Mouse (Mus musculus) lung, postnatal 14 days (tissue): ENCODE measurements at regions not wholly inside any gene's neighbourhood (a gene's known extent, or its start where the extent isn't known, plus 50 kb on each side); places are given as distances from the start of the nearest gene placed in this dataset.
"Not testable (repeated sequence)": the region's sequence is repeated elsewhere in the genome, so short reads cannot be mapped to it uniquely, and the experiment has no call there.

ENCODE experiments used
- DNase-seq: peaks from one replicate; pipeline ENCODE4 v3.0.0; 2021

DNA sequence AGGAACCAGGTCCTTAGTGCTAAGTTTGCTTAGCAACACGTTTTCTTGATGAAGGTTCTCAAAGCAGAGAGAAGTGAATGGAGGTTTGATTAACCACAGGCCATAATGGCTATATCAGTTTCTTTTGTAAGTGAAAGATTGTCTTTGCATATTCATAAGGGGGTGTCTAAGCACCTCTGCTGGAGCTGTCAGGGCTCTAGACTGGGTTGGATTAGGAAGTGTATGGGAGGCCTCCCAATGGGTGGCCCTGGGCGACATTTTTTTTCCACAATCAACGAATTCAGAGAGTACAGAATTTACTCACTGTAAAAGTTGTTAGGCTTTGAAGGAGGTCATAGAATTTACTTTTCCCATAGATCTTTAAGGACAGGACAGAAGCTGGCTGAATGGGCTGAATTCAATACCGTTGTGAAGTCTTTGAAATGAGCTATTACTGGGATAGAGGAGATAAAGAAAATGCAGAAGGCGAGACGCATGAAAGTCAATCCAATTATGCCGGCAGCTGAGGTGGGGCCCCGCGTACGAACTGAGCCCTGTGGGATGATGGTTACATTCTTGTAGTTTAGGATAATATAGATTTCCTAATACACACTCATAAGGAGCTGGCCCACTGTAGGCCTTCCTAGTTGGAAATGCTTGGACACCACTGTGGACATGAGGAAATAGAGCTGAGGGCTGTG lies 268.4 kb upstream of the Ubash3b start:
- no peak for DNase-seq

GRCm38 (mm10) chr9:41429236-41429635 lies 267.7 kb upstream of the Ubash3b start:
- DNase-seq, result no peak

DNA sequence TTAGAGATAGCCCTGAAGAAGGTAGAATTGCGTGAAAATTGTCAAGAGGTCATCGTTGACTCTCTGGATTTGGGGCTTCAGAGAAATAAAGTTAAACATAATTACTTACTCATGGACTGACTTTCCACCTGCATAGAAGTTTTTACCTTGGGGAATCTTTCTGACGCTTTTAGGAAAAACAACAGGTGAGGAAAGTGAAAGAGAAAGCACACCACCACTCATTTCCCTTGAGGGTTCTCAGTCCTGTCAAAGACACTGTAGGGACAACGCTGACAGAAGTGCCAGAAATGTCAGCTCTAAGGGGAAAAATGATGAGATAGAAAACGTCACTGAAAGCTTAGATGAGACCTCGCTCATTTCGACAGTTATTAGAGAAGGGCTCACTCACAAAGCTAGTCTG lies 265.2 kb upstream of the Ubash3b start:
- DNase-seq, result no peak

DNA sequence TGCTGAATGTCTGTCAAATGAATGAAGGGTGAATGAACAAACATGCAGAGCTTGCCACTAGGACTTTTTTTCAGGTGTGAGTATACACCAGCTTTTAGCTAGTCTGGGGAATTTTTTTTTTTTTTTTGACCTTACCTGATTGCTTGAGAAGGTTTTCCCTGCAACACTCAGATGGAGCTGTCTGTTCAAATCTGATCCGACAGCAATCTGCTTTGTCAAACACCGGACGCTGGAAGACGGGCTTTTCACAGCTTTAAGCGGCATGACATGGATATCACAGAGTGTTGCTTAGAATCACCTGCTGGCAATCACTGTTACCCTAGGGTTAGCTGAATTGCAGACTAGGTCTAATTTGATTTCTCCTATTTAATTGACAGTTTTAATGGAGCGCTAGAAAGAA lies 263.7 kb upstream of the Ubash3b start:
- DNase-seq, result no peak

- no peak for DNase-seq
These were observed 252.3 kb upstream of the Ubash3b start for GRCm38 (mm10) chr9:41413791-41414190.

GRCm38 (mm10) chr9:41413091-41413490 lies 251.6 kb upstream of the Ubash3b start:
- DNase-seq, result not testable (repeated sequence)

DNA sequence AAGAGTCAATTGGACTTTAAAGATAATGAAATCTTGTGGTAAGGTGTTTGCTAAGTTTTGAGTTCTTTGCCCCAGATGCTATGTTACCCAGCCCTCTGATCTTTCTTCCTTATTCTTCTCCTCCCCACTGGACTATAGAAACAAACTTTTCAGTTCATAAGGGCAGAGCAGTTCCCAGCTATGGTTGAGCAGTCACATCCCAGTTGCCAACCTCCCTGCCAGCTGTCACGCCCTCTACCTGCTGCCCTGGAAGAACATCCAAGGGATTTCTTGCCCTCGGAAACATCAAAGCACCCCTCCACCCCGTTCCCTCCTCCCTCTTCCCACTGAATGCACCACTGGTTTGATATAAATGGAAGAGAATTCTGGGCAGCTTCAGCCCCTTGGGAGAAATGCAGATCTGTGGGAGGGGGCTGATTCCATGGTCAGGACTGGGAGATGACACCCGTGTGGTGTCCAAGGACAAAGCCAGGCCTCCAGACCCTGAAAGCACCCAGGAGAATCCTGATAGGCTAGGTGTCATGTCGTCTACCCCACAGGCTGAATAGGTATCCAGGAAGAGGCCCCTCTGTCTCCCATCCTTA lies 250.8 kb upstream of the Ubash3b start:
- no peak for DNase-seq

DNA sequence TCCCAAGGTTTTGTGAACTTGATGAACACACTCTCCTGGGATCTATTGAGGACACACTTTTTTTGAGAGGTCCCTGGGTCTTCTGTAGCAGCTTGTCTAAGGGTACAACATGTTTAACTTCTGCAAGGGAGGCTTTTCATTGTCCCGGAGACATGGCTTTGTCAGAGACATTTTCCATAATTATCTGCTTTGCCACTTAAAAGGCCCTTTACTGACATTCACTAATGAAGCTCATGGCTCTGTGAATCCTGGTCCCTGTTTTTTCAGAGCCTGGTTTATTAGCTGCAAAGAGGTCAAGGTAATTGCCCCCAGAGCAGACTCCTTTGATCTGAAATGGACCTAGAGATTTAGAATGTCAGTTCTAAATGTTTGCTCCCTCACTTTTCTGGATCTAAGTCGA lies 246.8 kb upstream of the Ubash3b start:
- DNase-seq, result no peak

- DNase-seq, result no peak
These were observed 245.6 kb upstream of the Ubash3b start for GRCm38 (mm10) chr9:41407078-41407477.

- DNase-seq, result no peak
These were observed 241.4 kb upstream of the Ubash3b start for GRCm38 (mm10) chr9:41402942-41403341.

DNA sequence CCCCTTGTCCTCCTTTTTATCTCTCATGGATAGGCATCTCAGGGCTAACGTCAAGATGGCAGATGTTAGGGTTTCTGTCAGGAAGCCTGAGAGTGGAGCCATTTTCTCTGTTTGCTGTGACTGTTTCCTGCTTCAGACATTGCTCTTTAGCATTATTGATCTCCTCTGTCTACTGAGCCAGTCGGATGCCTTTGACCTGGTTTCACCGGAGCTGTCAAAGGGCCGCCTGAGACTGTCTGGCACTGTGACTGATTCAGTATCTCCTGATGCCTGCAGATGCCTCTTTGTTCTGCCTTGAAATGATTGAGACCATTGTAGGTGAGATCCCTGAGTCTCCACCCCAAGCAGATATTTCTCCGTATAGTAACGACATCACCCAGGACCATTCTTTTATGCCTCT lies 239.5 kb upstream of the Ubash3b start:
- DNase-seq, result no peak

- DNase-seq, result no peak
These were observed 234.0 kb upstream of the Ubash3b start for GRCm38 (mm10) chr9:41395471-41395870.

DNA sequence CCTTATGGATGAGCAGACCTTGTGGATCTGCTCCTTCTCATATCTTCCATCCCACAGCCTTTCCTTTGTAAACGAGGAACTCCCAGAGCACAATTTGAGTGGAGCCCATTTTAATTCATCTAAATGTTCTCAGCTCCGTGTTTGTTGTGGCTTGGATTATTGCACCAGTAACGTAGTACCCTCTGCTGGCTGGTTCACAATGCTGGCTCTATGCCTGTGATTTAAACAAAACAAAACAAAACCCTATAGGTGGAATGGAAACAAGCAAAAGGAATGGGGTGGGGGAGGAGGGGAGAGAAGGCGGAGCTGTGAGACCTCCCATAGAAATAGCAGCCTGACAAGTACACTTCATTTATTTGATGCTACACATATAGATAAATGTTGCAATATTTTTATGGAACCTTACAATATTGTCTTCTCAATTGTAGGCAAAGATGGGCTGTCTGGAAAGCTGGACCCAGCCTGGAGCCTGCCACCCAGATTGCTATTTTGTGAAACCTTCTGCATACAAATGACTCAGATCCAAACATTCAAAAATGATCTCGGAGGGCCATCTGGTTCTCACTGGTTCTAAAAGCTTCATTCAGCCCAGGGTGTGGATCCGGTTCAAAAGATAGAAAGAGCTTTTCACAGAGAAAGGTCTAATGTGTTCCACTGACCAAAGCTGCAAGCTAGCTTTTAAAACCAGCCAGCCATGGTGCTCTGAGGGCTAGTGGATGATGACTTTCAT lies 230.3 kb upstream of the Ubash3b start:
- DNase-seq, result peak; percentile 4

- no peak for DNase-seq
These were observed 217.8 kb upstream of the Ubash3b start for GRCm38 (mm10) chr9:41379283-41379682.

- DNase-seq, result no peak
These were observed 217.2 kb upstream of the Ubash3b start for GRCm38 (mm10) chr9:41378627-41379231.

DNA sequence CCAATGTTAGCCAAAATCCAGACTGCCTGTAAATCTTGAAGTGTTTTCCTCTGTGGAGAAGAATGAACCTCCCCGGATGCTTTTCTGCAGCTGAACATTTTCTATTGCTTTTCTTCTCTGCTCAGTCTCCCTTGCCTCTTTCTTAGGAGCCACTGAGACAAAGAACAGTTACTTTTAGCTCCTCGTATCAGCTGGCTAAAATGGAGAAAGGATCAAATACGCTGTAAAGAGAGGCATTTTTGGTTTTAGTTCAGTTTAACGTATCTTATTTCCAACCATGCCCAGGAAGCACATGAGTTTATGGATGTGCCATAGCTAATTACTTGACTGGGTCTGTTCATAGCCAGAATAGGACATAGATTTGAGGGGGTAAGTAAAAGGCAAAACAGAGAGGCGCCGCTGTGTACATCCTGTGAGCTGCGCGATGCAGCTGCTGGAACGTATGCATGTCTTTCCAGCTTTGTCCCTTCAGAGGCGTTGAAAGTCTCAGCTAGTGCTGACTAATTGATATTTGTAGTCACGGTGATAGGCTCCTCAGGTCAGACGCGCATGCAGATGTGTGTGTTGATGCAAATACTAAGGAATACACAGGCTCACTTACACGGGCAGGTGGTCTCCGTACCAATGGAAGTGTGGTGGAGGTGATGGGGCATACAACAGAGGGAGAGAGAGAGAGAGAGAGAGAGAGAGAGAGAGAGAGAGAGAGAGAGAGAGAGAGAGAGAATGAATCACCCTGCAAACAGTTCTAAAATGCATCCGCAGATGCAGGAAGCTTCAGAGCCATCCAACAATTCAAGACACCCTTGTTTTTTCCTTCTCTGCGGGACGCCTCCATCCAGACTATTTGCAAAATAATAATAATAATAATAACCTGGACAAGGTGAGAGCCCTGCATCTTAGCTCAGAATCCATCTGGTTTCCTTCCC lies 216.5 kb upstream of the Ubash3b start:
- DNase-seq, result no peak

DNA sequence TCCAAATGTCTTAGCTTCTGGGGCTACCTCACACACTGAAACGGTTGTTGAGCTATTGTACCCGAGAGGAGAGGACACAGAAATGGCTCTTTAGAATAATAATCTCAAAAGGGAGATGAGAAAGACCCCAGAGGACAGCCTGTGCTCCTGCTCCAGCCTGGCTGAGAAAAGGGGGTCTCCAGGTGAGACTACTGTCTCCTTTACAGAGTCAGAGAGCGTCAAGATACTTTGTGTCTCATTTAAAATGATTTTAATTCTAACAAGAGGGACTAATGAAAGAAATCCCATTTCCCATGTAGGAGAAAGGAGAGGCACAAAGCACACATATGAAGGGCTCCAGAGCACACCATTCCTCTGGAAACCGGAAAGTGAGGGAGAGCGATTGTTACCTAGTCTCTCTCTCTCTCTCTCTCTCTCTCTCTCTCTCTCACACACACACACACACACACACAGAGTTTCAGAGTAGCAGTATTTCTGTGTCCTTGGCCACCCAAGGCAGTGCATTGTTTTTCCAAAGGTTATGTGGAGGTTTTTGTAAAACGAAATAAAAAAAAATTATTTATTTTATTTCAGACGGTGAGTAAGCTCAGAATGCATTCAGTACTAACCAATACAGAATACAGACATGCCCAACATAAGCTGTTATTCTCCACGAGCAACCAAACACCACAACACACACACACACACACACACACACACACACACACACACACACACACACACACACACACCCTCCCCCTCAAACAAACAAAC lies 215.6 kb upstream of the Ubash3b start:
- DNase-seq, result no peak

DNA sequence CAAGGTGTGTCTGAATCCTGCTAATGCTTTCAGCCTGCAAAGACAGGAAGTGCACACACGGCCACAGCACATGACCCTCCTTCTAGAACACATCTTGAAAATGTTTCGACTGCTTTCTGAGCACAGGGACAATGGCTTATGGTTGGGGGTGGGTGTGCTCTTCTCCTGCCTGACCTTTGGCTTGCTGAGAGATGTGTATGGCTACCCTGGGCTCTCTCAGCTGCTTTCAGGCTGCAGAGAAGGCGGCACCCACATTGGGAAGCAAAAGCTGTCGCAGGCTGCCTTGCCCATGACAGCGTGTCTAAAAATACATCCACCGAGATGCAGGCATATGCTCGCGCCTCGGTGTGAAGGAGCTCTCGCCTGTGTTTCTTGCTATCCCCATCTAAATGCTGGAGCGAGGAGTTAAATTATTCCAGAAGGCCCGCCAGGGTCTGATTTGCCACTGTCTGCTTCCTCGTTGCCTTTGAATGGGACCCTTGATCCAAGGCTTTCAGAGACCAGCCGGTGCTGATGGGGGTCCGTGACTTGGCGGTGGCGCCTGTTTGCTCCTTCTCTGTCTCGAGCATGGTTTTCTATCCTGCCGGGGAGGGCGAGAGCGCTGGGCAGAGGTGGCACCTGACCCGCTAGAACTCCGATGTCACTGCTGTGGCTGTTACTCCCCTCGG lies 214.6 kb upstream of the Ubash3b start:
- DNase-seq, result no peak

DNA sequence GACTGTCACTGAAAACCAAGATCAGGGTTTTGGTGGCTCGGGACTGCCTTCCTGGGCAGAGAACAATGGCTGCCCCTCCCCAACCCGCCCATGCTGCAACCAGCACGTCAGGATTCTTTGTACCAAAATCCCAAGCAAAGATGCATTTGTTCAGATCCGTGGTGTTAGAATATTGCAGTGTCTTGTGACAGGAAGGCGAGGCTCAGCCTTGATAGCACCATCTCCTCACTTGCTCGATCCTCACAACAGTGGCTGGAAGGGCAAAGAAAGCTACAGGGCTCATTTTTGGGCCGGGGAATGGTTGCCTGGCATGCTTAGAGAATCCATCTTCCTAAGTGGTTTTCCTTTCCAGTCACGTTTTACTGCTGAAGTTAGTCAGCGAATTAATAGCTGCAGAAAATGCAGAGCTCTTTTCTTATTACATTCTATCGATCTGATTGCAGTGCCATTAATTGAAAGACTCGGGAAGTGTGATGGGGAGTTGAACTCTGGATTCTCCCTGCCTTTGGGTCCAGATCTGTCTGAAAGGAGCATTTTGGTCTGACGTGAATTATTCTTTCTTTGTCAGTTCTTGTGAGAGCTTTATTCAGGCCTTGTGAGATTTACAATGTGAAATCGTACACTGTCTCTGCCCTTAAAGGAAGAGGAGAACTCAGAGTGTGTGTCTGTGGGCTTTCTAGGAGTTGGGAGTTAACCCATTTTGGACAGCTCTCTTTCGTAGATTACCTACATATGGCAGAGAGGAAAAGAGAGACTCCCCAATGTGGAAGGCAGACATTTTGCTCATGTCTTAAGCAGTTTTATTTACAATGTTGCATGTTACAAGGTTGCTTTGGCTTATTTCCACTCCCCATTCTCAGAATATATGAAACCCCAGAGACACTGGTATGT lies 213.3 kb upstream of the Ubash3b start:
- no peak for DNase-seq

DNA sequence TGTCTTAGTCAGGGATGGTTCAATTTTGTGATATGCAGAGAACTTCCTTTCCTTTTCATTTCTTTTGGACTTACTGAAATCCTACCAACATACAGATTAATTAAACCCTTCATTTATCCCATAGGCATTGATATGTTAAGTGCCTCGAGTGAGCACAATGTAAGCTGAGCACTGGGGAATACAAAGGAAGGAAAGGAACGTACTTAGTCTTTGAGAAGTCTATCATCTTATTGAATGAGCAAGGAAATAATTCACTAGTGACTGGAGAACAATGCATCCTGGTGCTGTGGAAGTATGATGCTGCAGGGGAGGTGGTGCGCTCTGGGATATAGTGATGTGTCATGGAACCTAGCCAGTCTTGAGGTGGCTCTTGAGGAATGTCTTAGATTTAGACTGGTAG lies 204.9 kb upstream of the Ubash3b start:
- DNase-seq, result no peak
